Mouse (Mus musculus): ENCODE data around the gene Mypn. TPM values are rescaled to one million over a fixed set of nuclear protein-coding genes. Genes with fewer than 3 reads are reported as not detected.

The Mypn gene
- total and polyA plus RNA-seq, 3 experiments, result 0.17 to 0.81 (median 0.39) TPM

DNA sequence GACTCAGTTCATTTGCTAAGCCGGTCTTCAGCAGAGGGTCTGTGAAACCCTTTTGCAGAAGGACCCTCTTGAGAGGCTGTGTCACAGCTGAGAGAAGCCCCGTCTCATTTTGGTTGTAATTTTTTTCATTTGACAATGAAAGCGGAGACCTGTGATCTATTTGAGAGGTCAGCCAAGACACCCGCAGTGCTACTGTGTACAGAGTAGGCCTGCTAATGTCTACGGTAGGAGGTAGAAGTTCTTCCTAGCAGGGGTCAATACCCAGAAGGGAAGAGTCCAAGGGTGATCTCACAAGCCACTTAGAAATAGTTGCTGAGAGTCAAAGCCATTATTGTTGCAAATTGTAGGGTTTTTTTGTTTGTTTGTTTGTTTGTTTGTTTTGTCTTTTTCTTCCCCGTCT is 49.5 kb downstream of the Mypn start:
- Histone ChIP-seq H3K27me3 (replicated peaks) (no peaks in the 10 kb centered on the region), H3K79me2 (replicated peaks; ENCODE audit: control insufficient read depth, extremely low read depth, insufficient read depth, poor library complexity, severe bottlenecking) (no peaks in the 10 kb centered on the region), H3K4me1 (ENCODE audit: control insufficient read depth in 1 of 2, insufficient read depth in 2 of 2) (peaks cover 3 to 7% of the 10 kb centered on the region in 2 experiments; a peak in 3 of 4 replicates), H3K9me3 (replicated peaks; ENCODE audit: low read length) (no peaks in the 10 kb centered on the region), H3K4me3 (replicated peaks in 1 of 3; ENCODE audit: low read depth in 2 of 3, low read length in 2 of 3, poor library complexity in 1 of 3) (no peak overlapping the region), H3K4me2 (ENCODE audit: insufficient read depth, low read depth, poor library complexity, severe bottlenecking) (no peak overlapping the region), H3K36me3 (replicated peaks in 1 of 2; ENCODE audit: control insufficient read depth in 1 of 2, insufficient read depth in 1 of 2, low read length in 1 of 2) (no peaks in the 10 kb centered on the region), H3K9ac (ENCODE audit: insufficient read depth, low read depth) (no peak overlapping the region), H3K27ac (ENCODE audit: insufficient read depth, low read depth) (no peak overlapping the region)
- in situ Hi-C loops (cut with MboI; ENCODE audit: low pct_ligation_motif_present, low pct_unique_long_range_greater_than_20kb, low sequenced_read_pairs) (loop anchor here (5.0 to 10.0 kb wide), 3 partner anchors 101 to 228 kb away; partner anchors contain the start of genes Dnajc12 and Sirt1), dilution Hi-C loops (cut with MboI; ENCODE audit: extremely low pct_ligation_motif_present, extremely low pct_unique_long_range_greater_than_20kb, low sequenced_read_pairs) (no loop called here)
- no peak for DNase-seq (ENCODE audit: extremely low read depth)
- no peak for TF ChIP-seq POLR2A (IDR thresholded peaks at IDR 0.05; ENCODE audit: low read depth, low read length)

DNA sequence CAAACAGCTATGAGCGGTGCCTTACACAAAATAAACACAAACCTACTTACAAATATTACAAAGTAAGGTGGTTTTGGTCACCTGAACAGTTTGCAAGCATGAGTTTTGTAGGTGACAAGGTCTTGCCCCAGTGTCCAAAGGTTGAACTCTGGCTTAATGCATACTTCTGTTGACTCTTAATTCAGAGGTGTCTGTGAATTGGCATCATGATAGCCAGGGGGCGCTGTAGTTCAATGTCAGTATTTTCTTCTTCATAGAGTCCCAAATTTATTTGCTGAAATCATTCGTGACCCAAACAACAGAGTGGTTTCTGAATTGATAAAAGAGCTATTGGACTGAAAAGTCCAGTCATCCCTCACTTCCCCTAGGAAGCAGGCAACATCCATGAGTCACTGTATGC is 50.2 kb downstream of the Mypn start:
- Histone ChIP-seq H3K4me2 (ENCODE audit: insufficient read depth, low read depth, poor library complexity, severe bottlenecking) (no peak overlapping the region), H3K9ac (ENCODE audit: insufficient read depth, low read depth) (no peak overlapping the region), H3K79me2 (replicated peaks; ENCODE audit: control insufficient read depth, extremely low read depth, insufficient read depth, poor library complexity, severe bottlenecking) (no peaks in the 10 kb centered on the region), H3K27ac (ENCODE audit: insufficient read depth, low read depth) (no peak overlapping the region), H3K9me3 (replicated peaks; ENCODE audit: low read length) (no peaks in the 10 kb centered on the region), H3K4me1 (ENCODE audit: control insufficient read depth in 1 of 2, insufficient read depth in 2 of 2) (peaks cover 3 to 7% of the 10 kb centered on the region in 2 experiments; a peak in 3 of 4 replicates), H3K36me3 (replicated peaks in 1 of 2; ENCODE audit: control insufficient read depth in 1 of 2, insufficient read depth in 1 of 2, low read length in 1 of 2) (no peaks in the 10 kb centered on the region), H3K27me3 (replicated peaks) (no peaks in the 10 kb centered on the region), H3K4me3 (replicated peaks in 1 of 3; ENCODE audit: low read depth in 2 of 3, low read length in 2 of 3, poor library complexity in 1 of 3) (no peak overlapping the region)
- DNase-seq (ENCODE audit: extremely low read depth), result peak; percentile 74
- TF ChIP-seq SMC3 (IDR thresholded peaks at IDR 0.05; ENCODE audit: low read depth, low read length) (peak; percentile 92), RAD21 (IDR thresholded peaks at IDR 0.05; ENCODE audit: low read depth, low read length) (peak; percentile 81), CTCF (conservative IDR thresholded peaks at IDR 0.05 in 1 of 2, IDR thresholded peaks at IDR 0.05 in 1 of 2; ENCODE audit: low read depth in 2 of 2, low read length in 2 of 2) (peak; percentile 65 to 88), ELF1 (IDR thresholded peaks at IDR 0.05; ENCODE audit: low read depth, low read length) (no peak), MAX (IDR thresholded peaks at IDR 0.05; ENCODE audit: low read length) (no peak), KAT2A (IDR thresholded peaks at IDR 0.05; ENCODE audit: insufficient replicate concordance, low read length) (no peak), UBTF (IDR thresholded peaks at IDR 0.05; ENCODE audit: low read depth, low read length) (no peak), GABPA (IDR thresholded peaks at IDR 0.05; ENCODE audit: insufficient replicate concordance, low read depth, low read length) (no peak), CHD1 (IDR thresholded peaks at IDR 0.05; ENCODE audit: low read depth, low read length) (no peak), JUND (conservative IDR thresholded peaks at IDR 0.05; ENCODE audit: low read depth, low read length) (no peak), ZMIZ1 (IDR thresholded peaks at IDR 0.05; ENCODE audit: low read depth, low read length) (no peak), POLR2AphosphoS2 (IDR thresholded peaks at IDR 0.05; ENCODE audit: low read depth, low read length) (no peak), USF2 (conservative IDR thresholded peaks at IDR 0.05; ENCODE audit: low read depth, low read length) (no peak), USF1 (IDR thresholded peaks at IDR 0.05; ENCODE audit: low read depth, low read length) (no peak), ZC3H11A (IDR thresholded peaks at IDR 0.05; ENCODE audit: low read depth, low read length) (peak; percentile 72), ETS1 (conservative IDR thresholded peaks at IDR 0.05; ENCODE audit: low read depth, low read length) (no peak), RCOR1 (conservative IDR thresholded peaks at IDR 0.05; ENCODE audit: low read depth, low read length) (no peak), MXI1 (IDR thresholded peaks at IDR 0.05; ENCODE audit: low read depth, low read length) (no peak), POLR2A (IDR thresholded peaks at IDR 0.05; ENCODE audit: low read depth, low read length) (no peak)
- dilution Hi-C loops (cut with MboI; ENCODE audit: extremely low pct_ligation_motif_present, extremely low pct_unique_long_range_greater_than_20kb, low sequenced_read_pairs) (no loop called here), in situ Hi-C loops (cut with MboI; ENCODE audit: low pct_ligation_motif_present, low pct_unique_long_range_greater_than_20kb, low sequenced_read_pairs) (loop anchor here (5.0 to 10.0 kb wide), 3 partner anchors 101 to 229 kb away; partner anchors contain the start of genes Dnajc12 and Sirt1)

All from CH12.LX (cell line).